Mouse (Mus musculus): ENCODE data around the gene Bicd2.
A peak's percentile ranks its signal among the peaks of the same experiment; 100 is the strongest.

Bicd2 gene

GRCm38 (mm10) chr13:49400139-49400538, 58.8 kb downstream of the Bicd2 start:
- DNase-seq (ENCODE audit: low read depth, low spot score), result peak; percentile 7

DNA sequence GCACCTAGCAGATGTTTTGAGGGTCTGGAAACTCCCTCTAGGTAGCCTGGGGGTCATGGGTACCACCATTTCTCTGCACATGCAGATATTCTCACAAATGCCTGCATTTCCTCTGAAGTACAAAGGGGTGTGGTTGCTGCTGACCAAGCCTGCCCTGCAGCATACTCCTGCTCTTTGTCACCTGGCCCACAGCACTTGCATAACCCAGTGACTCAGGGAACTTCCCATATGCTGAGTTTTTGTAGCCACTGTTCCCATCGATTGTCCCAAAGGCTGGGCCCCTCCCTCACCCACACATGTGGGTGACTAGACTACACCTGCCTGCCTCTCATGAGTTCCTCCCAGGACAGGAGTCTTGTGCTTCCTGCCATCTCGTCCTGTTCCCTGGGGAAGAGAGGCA, 61.2 kb downstream of the Bicd2 start:
- DNase-seq (ENCODE audit: low read depth, low spot score), result no peak

GRCm38 (mm10) chr13:49407795-49408194, 66.4 kb downstream of the Bicd2 start:
- DNase-seq (ENCODE audit: low read depth, low spot score), result no peak

GRCm38 (mm10) chr13:49420754-49421605, 79.6 kb downstream of the Bicd2 start, which contains the start of gene Ippk:
TSS of gene Ippk (plus strand) at chr13:49421249.
- peak; percentile 98 for DNase-seq (ENCODE audit: low read depth, low spot score)

- peak; percentile 30 for DNase-seq (ENCODE audit: low read depth, low spot score)
Observed at GRCm38 (mm10) chr13:49421606-49421917, 80.2 kb downstream of the Bicd2 start.

- DNase-seq (ENCODE audit: low read depth, low spot score), result no peak
Observed at GRCm38 (mm10) chr13:49421959-49422358, 80.6 kb downstream of the Bicd2 start.

DNA sequence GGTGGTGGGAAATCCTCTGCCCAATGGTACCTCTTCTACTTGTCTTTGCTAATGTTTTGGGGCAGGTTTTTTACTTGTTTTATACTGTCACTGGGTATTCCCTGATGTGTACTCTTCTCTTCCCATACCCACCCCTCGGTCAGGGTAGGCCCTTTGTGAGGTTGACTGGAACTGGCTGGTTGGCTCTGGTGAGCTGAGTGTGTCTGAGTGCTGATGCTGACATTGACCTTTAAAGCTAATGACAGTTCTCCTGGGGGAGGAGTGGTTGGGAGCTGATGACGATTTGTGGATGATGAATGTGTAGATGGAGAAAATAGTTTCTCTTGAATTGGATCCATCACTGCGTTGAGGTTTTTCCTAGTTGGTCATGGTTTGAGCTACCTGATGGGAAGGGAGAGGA, 85.4 kb downstream of the Bicd2 start:
- DNase-seq (ENCODE audit: low read depth, low spot score), result no peak

- DNase-seq (ENCODE audit: low read depth, low spot score), result no peak
Observed at GRCm38 (mm10) chr13:49428042-49428675, 86.8 kb downstream of the Bicd2 start.

GRCm38 (mm10) chr13:49430529-49430928, 89.1 kb downstream of the Bicd2 start:
- peak; percentile 8 for DNase-seq (ENCODE audit: low read depth, low spot score)

DNA sequence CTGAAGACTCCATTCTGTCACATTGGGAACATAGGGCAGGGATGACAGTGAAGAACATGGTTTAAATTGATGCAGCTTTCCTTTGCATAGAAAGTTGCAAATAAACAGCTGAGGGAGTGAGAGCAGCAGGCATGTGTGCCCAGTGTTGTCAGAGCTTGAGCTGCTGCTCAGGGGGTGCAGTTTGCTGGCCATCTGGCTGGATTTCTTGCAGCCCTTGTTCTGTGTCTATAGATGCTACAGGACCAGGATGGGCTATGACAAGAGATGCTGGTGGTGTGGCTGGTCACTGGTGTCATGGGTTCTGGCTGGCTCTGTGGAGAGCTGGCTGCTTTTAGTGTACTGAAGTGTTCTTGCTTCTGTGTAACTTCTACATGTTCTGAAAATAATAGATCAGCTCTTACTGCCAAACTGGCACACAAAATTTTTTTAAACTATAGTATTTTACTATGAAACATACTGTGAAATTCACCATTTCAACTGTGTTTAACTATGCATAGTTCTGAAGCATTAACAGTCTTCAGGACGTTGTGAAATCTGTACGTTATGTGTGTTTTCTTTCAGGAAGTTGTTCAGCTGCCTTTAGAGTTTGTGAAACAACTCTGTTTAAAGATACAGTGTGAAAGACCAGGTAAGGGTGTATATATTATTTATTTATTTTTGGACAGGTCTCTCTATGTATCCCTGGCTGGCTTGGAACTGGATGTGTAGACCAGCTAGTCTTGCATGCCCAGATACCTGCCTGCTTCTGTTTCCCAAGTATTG, 92.1 kb downstream of the Bicd2 start:
- DNase-seq (ENCODE audit: low read depth, low spot score), result no peak

- no peak for DNase-seq (ENCODE audit: low read depth, low spot score)
Observed at GRCm38 (mm10) chr13:49435745-49436144, 94.4 kb downstream of the Bicd2 start.

DNA sequence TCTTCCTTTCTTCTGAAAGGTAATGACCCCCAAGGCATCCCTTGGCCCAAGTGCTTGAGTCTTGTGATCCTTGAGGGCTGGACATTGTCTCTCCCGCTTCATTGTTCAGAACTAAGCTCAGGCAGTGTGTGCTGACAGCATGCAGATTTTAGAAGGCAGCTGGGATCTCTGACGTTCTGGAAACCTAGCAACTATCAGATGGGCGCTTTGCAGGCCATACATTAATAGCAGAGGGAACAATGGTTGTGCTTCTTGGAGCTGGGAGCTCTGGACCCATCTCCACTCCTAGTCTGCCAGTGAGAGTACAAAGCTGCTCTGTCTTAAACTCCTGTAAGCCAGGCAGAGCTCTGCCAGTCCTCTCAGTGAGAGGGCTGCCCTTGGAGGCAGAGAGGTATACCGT, 94.8 kb downstream of the Bicd2 start:
- no peak for DNase-seq (ENCODE audit: low read depth, low spot score)

All from mesoderm, embryonic 11.5 days (tissue).